Mouse (Mus musculus) embryonic facial prominence, embryonic 11.5 days (tissue): ENCODE data around the gene Ascl1. TPM values are rescaled to one million over a fixed set of nuclear protein-coding genes. Genes with fewer than 3 reads are reported as not detected.
A peak's percentile ranks its signal among the peaks of the same experiment; 100 is the strongest.

ENCODE experiments used
- ATAC-seq: fragments of 200-750 bp; cut with Nextera tagmentation; replicated peaks from 2 replicates; pipeline ENCODE4 v1.8.0; 2017; ENCODE audit warnings: low read depth; ENCODE audit not compliant: insufficient number of reproducible peaks, low FRiP score, low TSS enrichment
- DNase-seq: peaks from one replicate; pipeline ENCODE4 v3.0.0-alpha.2; 2015; ENCODE audit warnings: low spot score
- H3K27ac ChIP-seq: fragments of 300-500 bp; sonication (generic); replicated peaks from 2 replicates; pipeline ENCODE4 v1.5.1; 2014; ENCODE audit warnings: mild to moderate bottlenecking, low read depth, low read length, control low read depth
- H3K27me3 ChIP-seq: fragments of 300-500 bp; sonication (generic); 2 replicates; pipeline ENCODE4 v1.6.1; 2014; ENCODE audit warnings: mild to moderate bottlenecking, low read length, moderate library complexity, mixed read lengths; ENCODE audit not compliant: control insufficient read depth, insufficient read depth
- H3K36me3 ChIP-seq: fragments of 300-500 bp; sonication (generic); replicated peaks from 2 replicates; pipeline ENCODE4 v1.6.1; 2014; ENCODE audit warnings: low read depth, mild to moderate bottlenecking, low read length, moderate library complexity, mixed read lengths; ENCODE audit not compliant: control insufficient read depth, insufficient read depth
- H3K4me1 ChIP-seq: fragments of 300-500 bp; sonication (generic); 2 replicates; pipeline ENCODE4 v1.6.1; 2014; ENCODE audit warnings: low read length, mixed read lengths; ENCODE audit not compliant: control insufficient read depth, insufficient read depth
- H3K4me2 ChIP-seq: fragments of 300-500 bp; sonication (generic); 2 replicates; pipeline ENCODE4 v1.6.1; 2014; ENCODE audit warnings: low read depth, mild to moderate bottlenecking, control low read depth, low read length, moderate library complexity
- H3K4me3 ChIP-seq: fragments of 300-500 bp; sonication (generic); 2 replicates; pipeline ENCODE4 v1.5.1; 2014; ENCODE audit warnings: low read depth, low read length, control low read depth
- H3K9ac ChIP-seq: fragments of 300-500 bp; sonication (generic); replicated peaks from 2 replicates; pipeline ENCODE4 v1.6.1; 2014; ENCODE audit warnings: mild to moderate bottlenecking, control low read depth, low read length
- H3K9me3 ChIP-seq: fragments of 300-500 bp; sonication (generic); replicated peaks from 2 replicates; pipeline ENCODE4 v1.6.1; 2016; ENCODE audit warnings: mild to moderate bottlenecking, low read length, inconsistent platforms, mixed read lengths; ENCODE audit not compliant: control insufficient read depth
- WGBS: fragments of 180-500 bp; shearing (Covaris S2); extraction: QIAGEN DNeasy Blood & Tissue Kit; methylation state at CpG from one replicate; pipeline ENCODE4 v1.1.7; 2014; 5-methylcytosine and 5-hydroxymethylcytosine counted together
- polyA plus RNA-seq: library from polyadenylated mRNA; unstranded; fragments of >200 nt; fragmentation: Nextera tagmentation; extraction: Ambion mirVana; gene quantifications from 2 replicates; pipeline ENCODE4 v1.2.1, GENCODE M21; 2014

Gene Ascl1
- polyA plus RNA-seq, 1 experiment from 2014 or later: 10.6 TPM

DNA sequence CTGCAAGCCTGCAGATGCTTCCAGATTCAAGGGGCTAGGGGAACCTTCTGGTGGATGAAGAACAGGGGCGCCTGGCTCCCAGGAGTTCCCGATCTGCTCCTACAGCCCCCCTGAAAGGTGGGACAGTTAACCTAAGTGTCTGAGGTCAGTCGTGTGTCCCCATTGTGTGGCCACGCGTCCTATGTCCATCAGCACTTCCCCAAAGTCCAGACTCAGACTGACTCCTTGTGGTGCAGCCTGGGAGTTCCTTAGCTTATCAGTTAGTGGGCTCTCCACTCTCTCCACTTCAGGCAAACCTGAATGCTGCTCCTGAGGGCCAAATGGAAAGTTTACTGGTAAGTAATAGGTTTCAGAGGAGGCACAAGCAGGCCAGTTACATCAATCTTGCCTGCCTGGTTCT, 8.8 kb upstream of the Ascl1 start:
- DNase-seq (peak; percentile 23), ATAC-seq (no peak; the same call in 1 of the 2 replicates)
- no peaks in the 10 kb centered on the region for H3K4me1 ChIP-seq
- no peak overlapping the region for H3K9ac ChIP-seq
- no peak overlapping the region for H3K27ac ChIP-seq
- H3K27me3 ChIP-seq: peaks cover 25% of the 10 kb centered on the region
- no peak overlapping the region for H3K4me3 ChIP-seq
- 18% methylated on average over 5 of the region's 5 CpGs for WGBS
- no peaks in the 10 kb centered on the region for H3K36me3 ChIP-seq
- no peak overlapping the region for H3K4me2 ChIP-seq
- no peaks in the 10 kb centered on the region for H3K9me3 ChIP-seq

DNA sequence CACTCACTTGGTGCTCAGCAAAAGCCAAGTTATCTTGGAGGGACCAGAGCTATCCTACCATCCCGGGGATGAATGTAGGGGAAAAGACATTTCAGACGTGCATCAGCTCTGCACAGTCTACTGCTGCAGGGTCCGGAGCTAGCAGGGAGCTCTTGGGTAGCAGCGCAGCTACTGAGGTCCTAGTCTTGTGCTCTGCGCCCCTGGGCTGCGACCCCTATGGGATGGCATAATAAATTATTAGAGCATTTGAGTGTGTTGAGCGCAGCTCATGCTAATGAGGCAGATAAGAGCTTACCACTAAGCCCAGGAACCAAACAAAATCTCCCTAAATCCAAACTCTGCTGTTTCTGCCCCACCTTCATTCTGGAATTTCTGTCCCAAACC, 8.2 kb upstream of the Ascl1 start:
- no peak overlapping the region for H3K27ac ChIP-seq
- 7% methylated on average over 7 of the region's 7 CpGs for WGBS
- no peaks in the 10 kb centered on the region for H3K4me1 ChIP-seq
- H3K4me3 ChIP-seq: no peak overlapping the region
- no peak overlapping the region for H3K4me2 ChIP-seq
- DNase-seq (no peak), ATAC-seq (peak; percentile 42; the same call in 1 of the 2 replicates)
- H3K9ac ChIP-seq: no peak overlapping the region
- no peaks in the 10 kb centered on the region for H3K9me3 ChIP-seq
- no peaks in the 10 kb centered on the region for H3K36me3 ChIP-seq
- peaks cover 27% of the 10 kb centered on the region for H3K27me3 ChIP-seq

DNA sequence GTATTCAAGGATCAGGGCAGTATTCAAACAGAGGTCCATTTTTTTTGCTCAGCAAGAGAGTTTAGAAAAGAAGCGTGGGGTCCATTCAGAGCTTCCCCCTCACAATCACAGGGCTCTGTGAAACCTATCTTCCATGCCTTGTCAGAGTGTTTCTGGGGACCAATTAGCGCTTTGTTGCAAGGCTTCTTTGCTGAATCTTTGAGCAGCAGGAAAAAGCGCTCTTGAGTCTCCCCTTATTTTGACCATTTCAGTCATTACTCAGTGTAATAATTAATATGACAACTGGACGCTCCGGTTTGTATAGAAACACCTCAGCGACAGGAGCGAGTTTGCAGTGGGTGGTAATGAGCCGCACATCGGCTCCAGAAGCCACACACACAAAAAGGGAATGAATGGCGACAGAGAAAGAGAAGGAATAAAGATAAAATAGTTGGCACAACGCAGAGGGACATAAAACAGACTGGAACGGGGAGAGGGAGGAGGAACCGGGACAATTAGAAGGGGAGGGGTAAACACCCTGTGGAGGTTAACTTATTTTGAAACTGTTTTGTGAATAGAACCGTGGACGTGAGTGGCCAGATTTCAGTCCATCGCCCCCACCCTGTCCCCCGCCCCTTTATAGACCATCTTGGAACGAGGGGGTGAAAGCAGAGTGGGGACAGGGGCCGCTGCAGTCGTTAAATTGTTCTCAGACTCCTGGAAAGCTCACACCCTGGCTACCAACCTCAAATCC, 7.6 kb upstream of the Ascl1 start:
- DNase-seq: no peak
- Histone ChIP-seq H3K4me1 (no peaks in the 10 kb centered on the region), H3K36me3 (no peaks in the 10 kb centered on the region), H3K27ac (no peak overlapping the region), H3K9me3 (no peaks in the 10 kb centered on the region), H3K4me3 (no peak overlapping the region), H3K27me3 (peaks cover 27% of the 10 kb centered on the region), H3K4me2 (no peak overlapping the region), H3K9ac (no peak overlapping the region)
- WGBS: 12% methylated on average over 20 of the region's 20 CpGs
- peak; percentile 31; the same call in 1 of the 2 replicates for ATAC-seq

DNA sequence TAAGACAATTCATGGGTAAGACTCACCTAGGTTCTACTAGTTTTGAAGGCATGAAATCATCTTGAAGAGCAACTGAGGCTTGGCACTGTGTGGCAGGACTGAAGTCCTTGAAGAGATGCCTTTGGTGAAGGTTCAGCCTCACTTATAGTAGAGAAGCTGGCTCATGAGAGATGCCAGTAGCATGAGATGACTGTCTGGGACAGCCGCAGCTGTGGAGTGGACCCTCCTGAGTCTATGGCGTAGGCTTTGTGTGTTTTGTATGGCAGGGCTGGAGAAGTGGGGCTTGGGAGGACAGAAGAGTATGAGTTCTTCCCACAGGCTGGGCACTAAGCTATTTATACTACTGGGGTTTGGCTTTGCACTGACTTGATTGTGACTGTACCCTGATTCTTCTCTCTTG, 3.6 kb upstream of the Ascl1 start:
- H3K9me3 ChIP-seq: no peaks in the 10 kb centered on the region
- 83% methylated on average over 2 of the region's 2 CpGs for WGBS
- ATAC-seq (no peak), DNase-seq (no peak)
- no peak overlapping the region for H3K4me2 ChIP-seq
- H3K4me1 ChIP-seq: no peaks in the 10 kb centered on the region
- peaks cover 48% of the 10 kb centered on the region for H3K27me3 ChIP-seq
- H3K36me3 ChIP-seq: no peaks in the 10 kb centered on the region
- no peak overlapping the region for H3K9ac ChIP-seq
- no peak overlapping the region for H3K4me3 ChIP-seq
- no peak overlapping the region for H3K27ac ChIP-seq

DNA sequence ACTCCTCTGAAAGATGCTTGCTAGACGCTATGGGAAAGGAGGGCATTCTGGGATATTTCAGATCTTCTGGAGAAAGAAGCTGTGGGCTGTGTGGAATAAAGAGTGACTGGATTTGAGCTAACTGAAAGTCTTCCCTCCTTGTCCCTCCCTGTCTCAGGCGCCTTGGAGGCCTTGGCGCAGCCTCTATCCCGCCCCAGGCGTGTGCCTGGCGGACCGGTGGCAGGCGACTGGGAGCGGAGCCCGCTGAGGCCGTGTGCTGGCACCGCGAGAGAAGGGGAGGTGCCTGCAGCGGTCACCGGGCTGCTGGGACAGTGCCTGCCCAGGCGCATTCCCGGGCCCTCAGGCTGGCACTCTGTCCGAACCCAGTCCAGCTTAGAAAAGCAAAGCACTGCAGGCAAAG, 1.1 kb upstream of the Ascl1 start:
- Histone ChIP-seq H3K27ac (no peak overlapping the region), H3K9ac (peak overlapping the region; percentile 33; the same call in 1 of the 2 replicates)
- WGBS: 3% methylated on average over 17 of the region's 18 CpGs

DNA sequence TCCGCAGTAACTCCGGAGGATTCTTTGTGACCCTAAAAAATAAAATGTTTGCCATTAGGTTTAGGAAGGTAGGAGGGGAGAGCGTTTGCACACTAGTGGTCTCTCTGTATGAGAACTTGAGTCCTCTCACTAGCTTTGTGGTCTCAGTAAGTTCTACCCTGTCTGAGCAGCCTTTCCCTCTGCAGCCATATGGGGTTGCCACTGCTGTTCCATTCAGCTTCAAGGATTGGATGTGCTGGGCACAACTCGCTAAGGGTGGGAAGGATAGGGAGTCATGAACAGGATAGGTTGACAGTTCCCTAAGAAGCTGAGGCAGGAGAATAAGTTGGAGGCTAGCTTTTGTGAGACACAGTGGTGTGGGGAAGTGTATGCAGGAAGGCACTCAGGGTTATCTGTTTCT, 716 bp upstream of the Ascl1 start:
- no peak for DNase-seq
- H3K36me3 ChIP-seq: no peaks in the 10 kb centered on the region
- H3K9me3 ChIP-seq: no peaks in the 10 kb centered on the region
- H3K4me3 ChIP-seq: peak overlapping the region; percentile 62
- H3K9ac ChIP-seq: 0 out of 2 replicates have a peak overlapping the region, but pooled peaks have one; percentile 9
- H3K4me2 ChIP-seq: peak overlapping the region; percentile 98
- H3K4me1 ChIP-seq: no peaks in the 10 kb centered on the region
- WGBS: 0% methylated on average over 4 of the region's 4 CpGs
- no peak overlapping the region for H3K27ac ChIP-seq
- peaks cover 55% of the 10 kb centered on the region for H3K27me3 ChIP-seq
- ATAC-seq: no peak

More for the DNA sequence above, 1.1 kb upstream of the Ascl1 start:
- H3K27me3 ChIP-seq: peaks cover 52% of the 10 kb centered on the region
- no peak for DNase-seq
- no peak for ATAC-seq
- H3K4me2 ChIP-seq: peak overlapping the region; percentile 98
- H3K9me3 ChIP-seq: no peaks in the 10 kb centered on the region
- no peaks in the 10 kb centered on the region for H3K4me1 ChIP-seq
- H3K36me3 ChIP-seq: no peaks in the 10 kb centered on the region
- H3K4me3 ChIP-seq: peak overlapping the region; percentile 29

DNA sequence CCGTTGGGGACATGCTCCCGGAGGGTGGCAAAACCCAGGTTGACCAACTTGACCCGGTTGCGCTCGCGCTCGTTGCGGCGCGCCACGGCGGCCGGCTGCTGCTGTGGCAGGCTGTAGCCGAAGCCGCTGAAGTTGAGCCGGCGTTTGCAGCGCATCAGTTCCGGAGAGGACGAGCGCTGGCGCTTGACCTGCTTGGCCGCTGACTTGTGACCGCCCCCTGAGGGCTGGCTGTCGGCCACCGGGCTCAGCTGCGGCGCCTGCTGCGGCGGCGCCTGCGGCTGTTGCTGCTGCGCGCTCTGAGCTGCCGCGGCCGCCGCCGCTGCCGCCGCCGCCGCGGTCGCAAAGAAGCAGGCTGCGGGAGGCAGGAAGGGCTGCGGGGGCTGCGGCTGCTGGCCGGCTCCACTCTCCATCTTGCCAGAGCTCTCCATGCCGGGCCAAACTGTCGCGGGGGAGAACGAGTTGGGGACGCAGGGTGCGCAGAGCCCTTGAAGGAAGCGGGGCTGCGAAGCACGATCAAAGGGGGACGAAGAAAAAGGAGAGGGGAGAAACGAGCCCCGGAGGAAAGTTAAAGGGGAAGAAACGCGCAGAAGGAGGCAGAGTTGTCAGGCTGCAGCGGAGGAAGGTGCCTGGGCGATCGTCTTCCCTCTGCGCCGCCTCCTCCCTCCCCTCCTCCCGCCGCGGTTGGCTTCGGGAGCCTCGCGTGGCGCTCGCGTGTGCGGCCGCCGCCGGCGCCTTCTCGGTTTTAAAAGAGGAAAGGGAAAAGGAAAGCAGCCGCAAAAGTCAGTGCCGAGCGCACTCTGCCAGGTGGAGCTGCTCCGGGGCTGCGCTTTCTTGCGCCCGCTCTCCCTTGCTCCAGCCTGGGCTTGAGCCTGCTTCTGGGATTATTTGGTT, 554 bp downstream of the Ascl1 start:
- Histone ChIP-seq H3K9ac (peak overlapping the region; percentile 62), H3K27ac (peak overlapping the region; percentile 47; the same call in 1 of the 2 replicates), H3K9me3 (no peaks in the 10 kb centered on the region), H3K36me3 (no peaks in the 10 kb centered on the region), H3K4me3 (peak overlapping the region; percentile 62), H3K27me3 (peaks cover 61% of the 10 kb centered on the region), H3K4me1 (no peaks in the 10 kb centered on the region), H3K4me2 (peak overlapping the region; percentile 98)
- WGBS: under 1% methylated on average over 78 of the region's 90 CpGs
- ATAC-seq (peak; percentile 27; the same call in 1 of the 2 replicates), DNase-seq (peak; percentile 72)

DNA sequence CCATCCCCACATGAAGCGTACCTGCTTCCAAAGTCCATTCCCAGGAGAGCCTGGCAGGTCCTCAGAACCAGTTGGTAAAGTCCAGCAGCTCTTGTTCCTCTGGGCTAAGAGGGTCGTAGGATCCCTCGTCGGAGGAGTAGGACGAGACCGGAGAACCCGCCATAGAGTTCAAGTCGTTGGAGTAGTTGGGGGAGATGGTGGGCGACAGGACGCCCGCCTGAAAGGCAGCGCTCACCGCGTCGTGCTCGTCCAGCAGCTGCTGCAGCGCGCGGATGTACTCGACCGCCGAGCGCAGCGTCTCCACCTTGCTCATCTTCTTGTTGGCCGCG, 1.2 kb downstream of the Ascl1 start:
- H3K27ac ChIP-seq: no peak overlapping the region
- no peaks in the 10 kb centered on the region for H3K9me3 ChIP-seq
- H3K27me3 ChIP-seq: peaks cover 66% of the 10 kb centered on the region
- no peaks in the 10 kb centered on the region for H3K36me3 ChIP-seq
- DNase-seq (no peak), ATAC-seq (no peak)
- peak overlapping the region; percentile 62 for H3K9ac ChIP-seq
- H3K4me1 ChIP-seq: no peaks in the 10 kb centered on the region
- 0% methylated on average over 26 of the region's 26 CpGs for whole genome bisulfite sequencing
- H3K4me3 ChIP-seq: peak overlapping the region; percentile 62
- H3K4me2 ChIP-seq: peak overlapping the region; percentile 98
